Mouse (Mus musculus): ENCODE results near the gene Tpi1.

- TF ChIP-seq GATA1 (IDR thresholded peaks at IDR 0.05; ENCODE audit: borderline replicate concordance, low read length), result no peak
- no peak for TF ChIP-seq FLI1 (IDR thresholded peaks at IDR 0.05; ENCODE audit: low read length)
Measured at GRCm38 (mm10) chr6:124789519-124789918, 24.6 kb downstream of the Tpi1 start.

Data from megakaryocyte, embryonic 14.5 days (primary cell).